Mouse (Mus musculus): Measurements from ENCODE around the gene B3gnt6.

- TF ChIP-seq CTCF (IDR thresholded peaks at IDR 0.05; ENCODE audit: borderline replicate concordance, insufficient read depth, low read depth, low read length) (no peak), POLR2A (IDR thresholded peaks at IDR 0.05; ENCODE audit: borderline replicate concordance, insufficient read depth, low read length) (no peak)
Measured at GRCm38 (mm10) chr7:98147766-98148165, 51.5 kb downstream of the B3gnt6 start.

Measured in cerebellum, adult 2 months (tissue).